Mouse (Mus musculus) liver, embryonic 16.5 days (tissue): Measurements from ENCODE around the gene Syne4. TPM values are rescaled to one million over a fixed set of nuclear protein-coding genes. Genes with fewer than 3 reads are reported as not detected.

Source experiments
- polyA plus RNA-seq: library from polyadenylated mRNA; unstranded; fragments of >200 nt; fragmentation: Nextera tagmentation; extraction: Ambion mirVana; gene quantifications from 2 replicates; pipeline ENCODE4 v1.2.1, GENCODE M21; 2015

Syne4 gene
- polyA plus RNA-seq, 1 experiment from 2014 or later: 22.4 TPM

Other genes starting within 250 kb of the Syne4 start
- gene Zfp82, start 241.9 kb upstream of the Syne4 start, polyA plus RNA-seq: 1.2 TPM in 2 replicates
- gene Gm26920, start 224.4 kb upstream of the Syne4 start, polyA plus RNA-seq: not detected in 2 replicates
- gene Zfp566, start 224.3 kb upstream of the Syne4 start, polyA plus RNA-seq: 1.0 and 1.4 TPM in 2 replicates
- 14.4 and 14.7 TPM in 2 replicates for gene Zfp260, start 220.0 kb upstream of the Syne4 start, polyA plus RNA-seq
- gene Zfp382, start 192.9 kb upstream of the Syne4 start, polyA plus RNA-seq: 1.0 and 1.4 TPM in 2 replicates
- gene Zfp146, start 145.1 kb upstream of the Syne4 start, polyA plus RNA-seq: 3.7 TPM in 2 replicates
- 6.6 and 9.1 TPM in 2 replicates for gene Cox7a1, start 130.7 kb upstream of the Syne4 start, polyA plus RNA-seq
- gene Capns1, start 116.0 kb upstream of the Syne4 start, polyA plus RNA-seq: 29.6 and 30.7 TPM in 2 replicates
- gene Polr2i, start 82.9 kb upstream of the Syne4 start, polyA plus RNA-seq: 36.5 and 39.4 TPM in 2 replicates
- 34.4 and 37.8 TPM in 2 replicates for gene Tbcb, start 82.5 kb upstream of the Syne4 start, polyA plus RNA-seq
- gene Ovol3, start 79.1 kb upstream of the Syne4 start, polyA plus RNA-seq: not detected in 2 replicates
- gene Thap8, start 34.7 kb upstream of the Syne4 start, polyA plus RNA-seq: 0.11 and 0.19 TPM in 2 replicates
- gene Wdr62, start 34.4 kb upstream of the Syne4 start, polyA plus RNA-seq: 6.5 and 7.5 TPM in 2 replicates
- gene Clip3, start 23.1 kb upstream of the Syne4 start, polyA plus RNA-seq: 0.50 and 0.90 TPM in 2 replicates
- 15.8 and 18.0 TPM in 2 replicates for gene Alkbh6, start 6.1 kb upstream of the Syne4 start, polyA plus RNA-seq
- 0.30 and 0.88 TPM in 2 replicates for gene E130208F15Rik, start 6.9 kb downstream of the Syne4 start, polyA plus RNA-seq
- gene Sdhaf1, start 9.1 kb downstream of the Syne4 start, polyA plus RNA-seq: 4.3 and 4.6 TPM in 2 replicates
- 2.0 and 2.1 TPM in 2 replicates for gene Lrfn3, start 48.0 kb downstream of the Syne4 start, polyA plus RNA-seq
- 150 and 154 TPM in 2 replicates for gene Tyrobp, start 99.0 kb downstream of the Syne4 start, polyA plus RNA-seq
- 7.2 and 7.8 TPM in 2 replicates for gene Hcst, start 105.0 kb downstream of the Syne4 start, polyA plus RNA-seq
- gene Nfkbid, start 106.9 kb downstream of the Syne4 start, polyA plus RNA-seq: 1.4 and 1.7 TPM in 2 replicates
- gene Aplp1, start 130.7 kb downstream of the Syne4 start, polyA plus RNA-seq: 4.2 and 4.4 TPM in 2 replicates
- 0.12 and 0.23 TPM in 2 replicates for gene Kirrel2, start 142.9 kb downstream of the Syne4 start, polyA plus RNA-seq
- gene Nphs1, start 143.5 kb downstream of the Syne4 start, polyA plus RNA-seq: 0.09 and 0.19 TPM in 2 replicates
- gene Prodh2, start 178.8 kb downstream of the Syne4 start, polyA plus RNA-seq: 79.3 and 85.2 TPM in 2 replicates
- 1.8 and 2.6 TPM in 2 replicates for gene Arhgap33, start 220.3 kb downstream of the Syne4 start, polyA plus RNA-seq
- gene Hspb6, start 237.4 kb downstream of the Syne4 start, polyA plus RNA-seq: 5.3 and 6.9 TPM in 2 replicates
- gene Proser3, start 237.5 kb downstream of the Syne4 start, polyA plus RNA-seq: 2.7 and 3.0 TPM in 2 replicates
- 22.7 and 23.7 TPM in 2 replicates for gene Lin37, start 245.0 kb downstream of the Syne4 start, polyA plus RNA-seq
- gene U2af1l4, start 248.5 kb downstream of the Syne4 start, polyA plus RNA-seq: 31.5 and 32.6 TPM in 2 replicates
- gene Gm49396, start 248.5 kb downstream of the Syne4 start, polyA plus RNA-seq: 3.8 and 4.1 TPM in 2 replicates
- gene Psenen, start 248.8 kb downstream of the Syne4 start, polyA plus RNA-seq: 65.0 and 70.1 TPM in 2 replicates